Mouse (Mus musculus): ENCODE measurements around the gene Ndrg2. TPM values are rescaled to one million over a fixed set of nuclear protein-coding genes. Genes with fewer than 3 reads are reported as not detected.
"Not testable (repeated sequence)": the region's sequence is repeated elsewhere in the genome, so short reads cannot be mapped to it uniquely, and the experiment has no call there.

The Ndrg2 gene
- total RNA-seq, 4 experiments from 2014 or later: 1,880 to 2,007 (median 1,939) TPM

GRCm38 (mm10) chr14:51883527-51884030, 30.4 kb downstream of the Ndrg2 start:
- DNase-seq (ENCODE audit: low spot score in 2 of 2): peak; percentile 37 to 50

- DNase-seq (ENCODE audit: low spot score in 2 of 2): no peak
Observed at GRCm38 (mm10) chr14:51877517-51877916, 36.4 kb downstream of the Ndrg2 start.

GRCm38 (mm10) chr14:51871741-51872140, 42.2 kb downstream of the Ndrg2 start:
- no peak for DNase-seq (ENCODE audit: low spot score in 2 of 2)

- DNase-seq (ENCODE audit: low spot score in 2 of 2): no peak
Observed at GRCm38 (mm10) chr14:51870756-51871155, 43.2 kb downstream of the Ndrg2 start.

- not testable (repeated sequence) for DNase-seq (ENCODE audit: low spot score in 2 of 2)
Observed at GRCm38 (mm10) chr14:51863603-51864002, 50.4 kb downstream of the Ndrg2 start.

GRCm38 (mm10) chr14:51855280-51855679, 58.7 kb downstream of the Ndrg2 start:
- DNase-seq (ENCODE audit: low spot score in 2 of 2): not testable (repeated sequence)

Other genes with a start within 250 kb of the Ndrg2 start
- gene Gm17079, start 218.7 kb downstream of the Ndrg2 start, total RNA-seq (2022): not detected
- not detected for gene Gm5800, start 197.0 kb downstream of the Ndrg2 start, total RNA-seq (2022)
- not detected for gene Ang4, start 140.6 kb downstream of the Ndrg2 start, total RNA-seq (2022)
- gene AY358078, start 114.1 kb downstream of the Ndrg2 start, total RNA-seq (2022): not detected
- gene Ear6, start 60.5 kb downstream of the Ndrg2 start, total RNA-seq (2022): not detected
- gene Mettl17, start 29.3 kb downstream of the Ndrg2 start, total RNA-seq (2022): 10 to 100 TPM in 3 of 4 experiments, 1 to 10 TPM in 1; 8.6 to 14.7 (median 12.3) TPM
- gene Slc39a2, start 21.3 kb downstream of the Ndrg2 start, total RNA-seq (2022): under 1 TPM; 0.11 to 0.48 (median 0.33) TPM
- 1 to 10 TPM in 3 of 4 experiments, under 1 TPM in 1; 0.92 to 1.7 (median 1.7) TPM for gene Tppp2, start 4.3 kb upstream of the Ndrg2 start, total RNA-seq (2022)
- gene Rnase13, start 8.6 kb upstream of the Ndrg2 start, total RNA-seq (2022): not detected
- gene Arhgef40, start 70.6 kb upstream of the Ndrg2 start, total RNA-seq (2022): 1 to 10 TPM; 5.7 to 9.4 (median 6.2) TPM
- 1 to 10 TPM in 3 of 4 experiments, under 1 TPM in 1; 0.60 to 1.4 (median 1.2) TPM for gene Tmem253, start 101.5 kb upstream of the Ndrg2 start, total RNA-seq (2022)
- gene Zfp219, start 106.6 kb upstream of the Ndrg2 start, total RNA-seq (2022): 10 to 100 TPM in 3 of 4 experiments, 1 to 10 TPM in 1; 9.9 to 14.0 (median 13.0) TPM
- not detected for gene Olfr221, start 128.3 kb upstream of the Ndrg2 start, total RNA-seq (2022)
- 10 to 100 TPM; 62.4 to 80.4 (median 71.9) TPM for gene Hnrnpc, start 189.9 kb upstream of the Ndrg2 start, total RNA-seq (2022)
- gene Rpgrip1, start 196.5 kb upstream of the Ndrg2 start, total RNA-seq (2022): not detected

Measured in gastrocnemius, adult 8-10 months (tissue).